Mouse (Mus musculus): ENCODE results near the gene 2810021J22Rik. TPM values are rescaled to one million over a fixed set of nuclear protein-coding genes. Genes with fewer than 3 reads are reported as not detected.

The 2810021J22Rik gene
- polyA plus RNA-seq, 1 experiment from 2014 or later = 5.6 TPM

GRCm38 (mm10) chr11:58918759-58919158, 51.7 kb downstream of the 2810021J22Rik start:
- peak overlapping the region; percentile 37 for H3K4me3 ChIP-seq (ENCODE audit: low read depth, low read length)
- peaks cover 30% of the 10 kb centered on the region for H3K4me1 ChIP-seq (replicated peaks; ENCODE audit: control insufficient read depth, insufficient read depth, low read length)
- H3K27ac ChIP-seq (ENCODE audit: low read depth, low read length) = no peak overlapping the region; the same call in 1 of the 2 replicates
- peak overlapping the region; percentile 57 for H3K4me2 ChIP-seq
- WGBS = 74% methylated on average over 5 of the region's 5 CpGs
- no peak for DNase-seq (ENCODE audit: low spot score)
- ATAC-seq (replicated peaks; ENCODE audit: low FRiP score) = no peak
- peak overlapping the region; percentile 67 for H3K9ac ChIP-seq (ENCODE audit: low read depth, low read length)
- H3K9me3 ChIP-seq (ENCODE audit: control insufficient read depth, low read length) = no peaks in the 10 kb centered on the region
- H3K36me3 ChIP-seq (ENCODE audit: control insufficient read depth, insufficient read depth, low read length) = no peaks in the 10 kb centered on the region
- H3K27me3 ChIP-seq (replicated peaks; ENCODE audit: control insufficient read depth, insufficient read depth, low read length) = no peaks in the 10 kb centered on the region

- no peak overlapping the region for H3K4me3 ChIP-seq (ENCODE audit: low read depth, low read length)
- no peaks in the 10 kb centered on the region for H3K9me3 ChIP-seq (ENCODE audit: control insufficient read depth, low read length)
- H3K27ac ChIP-seq (ENCODE audit: low read depth, low read length) = no peak overlapping the region
- no peaks in the 10 kb centered on the region for H3K27me3 ChIP-seq (replicated peaks; ENCODE audit: control insufficient read depth, insufficient read depth, low read length)
- H3K4me1 ChIP-seq (replicated peaks; ENCODE audit: control insufficient read depth, insufficient read depth, low read length) = peaks cover 15% of the 10 kb centered on the region
- no peak overlapping the region for H3K9ac ChIP-seq (ENCODE audit: low read depth, low read length)
- no peak for ATAC-seq (replicated peaks; ENCODE audit: low FRiP score)
- no peak overlapping the region for H3K4me2 ChIP-seq
- DNase-seq (ENCODE audit: low spot score) = no peak
- no peaks in the 10 kb centered on the region for H3K36me3 ChIP-seq (ENCODE audit: control insufficient read depth, insufficient read depth, low read length)
- 86% methylated on average over 9 of the region's 9 CpGs for WGBS
These were observed 55.4 kb downstream of the 2810021J22Rik start for GRCm38 (mm10) chr11:58922420-58922819.

- Histone ChIP-seq H3K4me2 (no peak overlapping the region), H3K27ac (ENCODE audit: low read depth, low read length) (no peak overlapping the region), H3K9me3 (ENCODE audit: control insufficient read depth, low read length) (no peaks in the 10 kb centered on the region), H3K4me3 (ENCODE audit: low read depth, low read length) (no peak overlapping the region), H3K4me1 (replicated peaks; ENCODE audit: control insufficient read depth, insufficient read depth, low read length) (peaks cover 27% of the 10 kb centered on the region), H3K27me3 (replicated peaks; ENCODE audit: control insufficient read depth, insufficient read depth, low read length) (no peaks in the 10 kb centered on the region), H3K36me3 (ENCODE audit: control insufficient read depth, insufficient read depth, low read length) (peaks cover 4% of the 10 kb centered on the region; the same call in 1 of the 2 replicates), H3K9ac (ENCODE audit: low read depth, low read length) (no peak overlapping the region)
- DNase-seq (ENCODE audit: low spot score) = no peak
- WGBS = 77% methylated on average over 2 of the region's 3 CpGs
- no peak for ATAC-seq (replicated peaks; ENCODE audit: low FRiP score)
These were observed 59.6 kb downstream of the 2810021J22Rik start for GRCm38 (mm10) chr11:58926651-58927050.

- Histone ChIP-seq H3K4me3 (ENCODE audit: low read depth, low read length) (no peak overlapping the region), H3K27me3 (replicated peaks; ENCODE audit: control insufficient read depth, insufficient read depth, low read length) (no peaks in the 10 kb centered on the region), H3K4me2 (no peak overlapping the region), H3K9ac (ENCODE audit: low read depth, low read length) (no peak overlapping the region), H3K4me1 (replicated peaks; ENCODE audit: control insufficient read depth, insufficient read depth, low read length) (peaks cover 27% of the 10 kb centered on the region), H3K27ac (ENCODE audit: low read depth, low read length) (no peak overlapping the region), H3K36me3 (ENCODE audit: control insufficient read depth, insufficient read depth, low read length) (peaks cover 8% of the 10 kb centered on the region; the same call in 1 of the 2 replicates), H3K9me3 (ENCODE audit: control insufficient read depth, low read length) (no peaks in the 10 kb centered on the region)
- ATAC-seq (replicated peaks; ENCODE audit: low FRiP score) = no peak
- no peak for DNase-seq (ENCODE audit: low spot score)
- 73% methylated on average over 2 of the region's 2 CpGs for WGBS
These were observed 60.0 kb downstream of the 2810021J22Rik start for GRCm38 (mm10) chr11:58927053-58927452.

GRCm38 (mm10) chr11:58927790-58928651, 61.0 kb downstream of the 2810021J22Rik start:
- Histone ChIP-seq H3K36me3 (ENCODE audit: control insufficient read depth, insufficient read depth, low read length) (peaks cover 12% of the 10 kb centered on the region), H3K4me1 (replicated peaks; ENCODE audit: control insufficient read depth, insufficient read depth, low read length) (peaks cover 27% of the 10 kb centered on the region), H3K9ac (ENCODE audit: low read depth, low read length) (peak overlapping the region; percentile 73), H3K4me2 (peak overlapping the region; percentile 81), H3K4me3 (ENCODE audit: low read depth, low read length) (peak overlapping the region; percentile 51), H3K27ac (ENCODE audit: low read depth, low read length) (peak overlapping the region; percentile 90), H3K9me3 (ENCODE audit: control insufficient read depth, low read length) (no peaks in the 10 kb centered on the region), H3K27me3 (replicated peaks; ENCODE audit: control insufficient read depth, insufficient read depth, low read length) (no peaks in the 10 kb centered on the region)
- WGBS = 14% methylated on average over 20 of the region's 20 CpGs
- ATAC-seq (replicated peaks; ENCODE audit: low FRiP score) (peak; percentile 79), DNase-seq (ENCODE audit: low spot score) (peak; percentile 84)

GRCm38 (mm10) chr11:58929055-58929454, 62.0 kb downstream of the 2810021J22Rik start:
- Histone ChIP-seq H3K4me1 (replicated peaks; ENCODE audit: control insufficient read depth, insufficient read depth, low read length) (peaks cover 27% of the 10 kb centered on the region), H3K27me3 (replicated peaks; ENCODE audit: control insufficient read depth, insufficient read depth, low read length) (no peaks in the 10 kb centered on the region), H3K4me3 (ENCODE audit: low read depth, low read length) (no peak overlapping the region), H3K27ac (ENCODE audit: low read depth, low read length) (no peak overlapping the region), H3K9me3 (ENCODE audit: control insufficient read depth, low read length) (no peaks in the 10 kb centered on the region), H3K4me2 (no peak overlapping the region), H3K9ac (ENCODE audit: low read depth, low read length) (no peak overlapping the region; the same call in 1 of the 2 replicates), H3K36me3 (ENCODE audit: control insufficient read depth, insufficient read depth, low read length) (peaks cover 22% of the 10 kb centered on the region)
- 63% methylated on average over 4 of the region's 4 CpGs for WGBS
- ATAC-seq (replicated peaks; ENCODE audit: low FRiP score) (no peak), DNase-seq (ENCODE audit: low spot score) (no peak)

GRCm38 (mm10) chr11:58929641-58930040, 62.6 kb downstream of the 2810021J22Rik start:
- H3K9me3 ChIP-seq (ENCODE audit: control insufficient read depth, low read length) = no peaks in the 10 kb centered on the region
- peaks cover 27% of the 10 kb centered on the region for H3K4me1 ChIP-seq (replicated peaks; ENCODE audit: control insufficient read depth, insufficient read depth, low read length)
- no peak overlapping the region for H3K27ac ChIP-seq (ENCODE audit: low read depth, low read length)
- H3K36me3 ChIP-seq (ENCODE audit: control insufficient read depth, insufficient read depth, low read length) = peaks cover 27% of the 10 kb centered on the region
- ATAC-seq (replicated peaks; ENCODE audit: low FRiP score) (no peak), DNase-seq (ENCODE audit: low spot score) (no peak)
- 50% methylated on average over 3 of the region's 3 CpGs for WGBS
- no peak overlapping the region for H3K4me3 ChIP-seq (ENCODE audit: low read depth, low read length)
- H3K27me3 ChIP-seq (replicated peaks; ENCODE audit: control insufficient read depth, insufficient read depth, low read length) = no peaks in the 10 kb centered on the region
- no peak overlapping the region for H3K4me2 ChIP-seq
- H3K9ac ChIP-seq (ENCODE audit: low read depth, low read length) = peak overlapping the region; percentile 31; the same call in 1 of the 2 replicates

GRCm38 (mm10) chr11:58930254-58930653, 63.2 kb downstream of the 2810021J22Rik start:
- Histone ChIP-seq H3K36me3 (ENCODE audit: control insufficient read depth, insufficient read depth, low read length) (peaks cover 30% of the 10 kb centered on the region), H3K9ac (ENCODE audit: low read depth, low read length) (no peak overlapping the region), H3K4me2 (no peak overlapping the region), H3K27me3 (replicated peaks; ENCODE audit: control insufficient read depth, insufficient read depth, low read length) (no peaks in the 10 kb centered on the region), H3K9me3 (ENCODE audit: control insufficient read depth, low read length) (no peaks in the 10 kb centered on the region), H3K4me3 (ENCODE audit: low read depth, low read length) (no peak overlapping the region), H3K4me1 (replicated peaks; ENCODE audit: control insufficient read depth, insufficient read depth, low read length) (peaks cover 27% of the 10 kb centered on the region), H3K27ac (ENCODE audit: low read depth, low read length) (peak overlapping the region; percentile 30; the same call in 1 of the 2 replicates)
- 53% methylated on average over 3 of the region's 3 CpGs for WGBS
- DNase-seq (ENCODE audit: low spot score) (no peak), ATAC-seq (replicated peaks; ENCODE audit: low FRiP score) (peak; percentile 44)

GRCm38 (mm10) chr11:58931576-58931975, 64.6 kb downstream of the 2810021J22Rik start:
- 75% methylated on average over 4 of the region's 4 CpGs for WGBS
- Histone ChIP-seq H3K36me3 (ENCODE audit: control insufficient read depth, insufficient read depth, low read length) (peaks cover 36% of the 10 kb centered on the region), H3K9me3 (ENCODE audit: control insufficient read depth, low read length) (no peaks in the 10 kb centered on the region), H3K4me3 (ENCODE audit: low read depth, low read length) (no peak overlapping the region), H3K4me2 (no peak overlapping the region), H3K27ac (ENCODE audit: low read depth, low read length) (no peak overlapping the region), H3K4me1 (replicated peaks; ENCODE audit: control insufficient read depth, insufficient read depth, low read length) (peaks cover 27% of the 10 kb centered on the region), H3K27me3 (replicated peaks; ENCODE audit: control insufficient read depth, insufficient read depth, low read length) (no peaks in the 10 kb centered on the region), H3K9ac (ENCODE audit: low read depth, low read length) (no peak overlapping the region)
- no peak for DNase-seq (ENCODE audit: low spot score)
- no peak for ATAC-seq (replicated peaks; ENCODE audit: low FRiP score)
